ENCODE assay signal across 13 mouse cellular contexts in the genomic region with DNA sequence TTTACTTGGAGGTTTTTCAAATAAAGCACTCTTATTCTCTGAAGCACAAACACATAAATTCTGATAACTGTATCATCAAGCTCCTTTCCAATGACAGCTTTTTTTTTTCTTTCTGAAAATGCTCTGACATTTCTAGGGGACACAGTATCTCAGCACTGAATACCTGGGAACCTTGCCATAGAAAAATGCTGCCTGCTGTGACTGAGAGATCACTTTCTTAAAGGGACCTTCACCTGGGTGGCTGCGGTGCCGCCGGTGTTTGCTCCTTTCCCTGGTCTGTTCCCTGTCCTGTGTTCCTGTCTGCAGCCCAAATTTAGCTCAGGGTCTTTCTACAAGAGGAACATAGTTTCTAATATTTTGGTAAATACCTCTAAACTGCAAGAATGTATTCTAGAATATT. TPM values are rescaled to one million over a fixed set of nuclear protein-coding genes. Genes with fewer than 3 reads are reported as not detected.
DNase-seq lines count a peak whose midpoint lies in the region; ATAC-seq and TF ChIP-seq lines count a peak whose summit lies in the region.
"Had no signal": no experiment of that assay in that cellular context is flagged by ENCODE, and none has a peak within 500 bp of the region (broad histone marks: within the 10 kb centered on the region; RNA-seq: fewer than 3 reads in every experiment).

No protein-coding gene starts in this region.

- H3K4me3 ChIP-seq in left cerebral cortex, adult 2 months: peak overlapping the region; percentile 53
- peak overlapping the region; percentile 51 for H3K4me3 ChIP-seq in heart, postnatal 0 days (ENCODE audit: low read depth, low read length)
- H3K4me3 ChIP-seq in midbrain, embryonic 15.5 days: peak overlapping the region; percentile 57
- no peak overlapping the region for H3K4me3 ChIP-seq in liver, postnatal 0 days (ENCODE audit: low read depth, low read length)
- H3K4me3 ChIP-seq: liver, embryonic 13.5 days; myocyte had no signal

- no peak for TF ChIP-seq EP300 in heart, postnatal 0 days (IDR thresholded peaks at IDR 0.05; ENCODE audit: low read depth)
- no peak for TF ChIP-seq EP300 in liver, postnatal 0 days (IDR thresholded peaks at IDR 0.05; ENCODE audit: low read depth)

- 24% methylated on average over 3 of the region's 3 CpGs for WGBS in heart, postnatal 0 days
- WGBS in midbrain, embryonic 15.5 days: 20% methylated on average over 3 of the region's 3 CpGs
- 64% methylated on average over 3 of the region's 3 CpGs for WGBS in liver, postnatal 0 days (ENCODE audit: insufficient replicate concordance)

- no peaks in the 10 kb centered on the region for H3K36me3 ChIP-seq in heart, postnatal 0 days (replicated peaks; ENCODE audit: control insufficient read depth, insufficient read depth, low read length)
- H3K36me3 ChIP-seq in midbrain, embryonic 15.5 days (replicated peaks): no peaks in the 10 kb centered on the region
- no peaks in the 10 kb centered on the region for H3K36me3 ChIP-seq in liver, postnatal 0 days (replicated peaks; ENCODE audit: insufficient read depth, low read length)
- H3K36me3 ChIP-seq: liver, embryonic 13.5 days; stomach, embryonic 15.5 days had no signal

- peak; percentile 66; the same call in 1 of the 2 replicates for ATAC-seq in heart, postnatal 0 days (ENCODE audit: insufficient read depth, low read depth)
- no peak for ATAC-seq in midbrain, embryonic 15.5 days (replicated peaks)
- no peak for ATAC-seq in erythroid progenitor cell, adult 5-6 weeks (replicated peaks; ENCODE audit: low FRiP score, poor library complexity, severe bottlenecking)
- ATAC-seq in liver, postnatal 0 days: no peak

- H3K4me1 ChIP-seq in heart, postnatal 0 days (ENCODE audit: control insufficient read depth, insufficient read depth): no peaks in the 10 kb centered on the region
- H3K4me1 ChIP-seq in midbrain, embryonic 15.5 days: peaks cover 24% of the 10 kb centered on the region
- H3K4me1 ChIP-seq in liver, postnatal 0 days (ENCODE audit: insufficient read depth): no peaks in the 10 kb centered on the region
- H3K4me1 ChIP-seq: liver, embryonic 13.5 days; stomach, embryonic 15.5 days had no signal

- H3K27ac ChIP-seq in left cerebral cortex, adult 2 months: peak overlapping the region; percentile 96
- peak overlapping the region; percentile 39; the same call in 1 of the 2 replicates for H3K27ac ChIP-seq in heart, postnatal 0 days (ENCODE audit: low read depth)
- peak overlapping the region; percentile 89 for H3K27ac ChIP-seq in midbrain, embryonic 15.5 days
- no peak overlapping the region for H3K27ac ChIP-seq in liver, postnatal 0 days (ENCODE audit: low read depth)
- H3K27ac ChIP-seq: kidney, postnatal 0 days; liver, embryonic 13.5 days; stomach, embryonic 15.5 days had no signal

- no peaks in the 10 kb centered on the region; the same call in 1 of the 2 replicates for H3K9me3 ChIP-seq in heart, postnatal 0 days (replicated peaks; ENCODE audit: control insufficient read depth, low read length)
- no peaks in the 10 kb centered on the region for H3K9me3 ChIP-seq in midbrain, embryonic 15.5 days
- H3K9me3 ChIP-seq in liver, postnatal 0 days (ENCODE audit: low read length): no peaks in the 10 kb centered on the region
- H3K9me3 ChIP-seq: liver, embryonic 13.5 days; stomach, embryonic 15.5 days had no signal

- no peak for TF ChIP-seq CTCF in left cerebral cortex, adult 2 months (IDR thresholded peaks at IDR 0.05)
- TF ChIP-seq CTCF in heart, postnatal 0 days (IDR thresholded peaks at IDR 0.05; ENCODE audit: low read depth): no peak
- TF ChIP-seq CTCF in liver, postnatal 0 days (IDR thresholded peaks at IDR 0.05; ENCODE audit: low read depth): no peak

- no peaks in the 10 kb centered on the region for H3K27me3 ChIP-seq in heart, postnatal 0 days (ENCODE audit: control insufficient read depth, insufficient read depth, low read length)
- no peaks in the 10 kb centered on the region for H3K27me3 ChIP-seq in midbrain, embryonic 15.5 days (replicated peaks)
- no peaks in the 10 kb centered on the region for H3K27me3 ChIP-seq in liver, postnatal 0 days (ENCODE audit: insufficient read depth, low read length)
- H3K27me3 ChIP-seq: liver, embryonic 13.5 days; stomach, embryonic 15.5 days had no signal

- no peak overlapping the region for H3K9ac ChIP-seq in heart, postnatal 0 days (replicated peaks; ENCODE audit: low read depth, low read length)
- H3K9ac ChIP-seq in midbrain, embryonic 15.5 days: peak overlapping the region; percentile 65
- no peak overlapping the region for H3K9ac ChIP-seq in liver, postnatal 0 days (replicated peaks)
- H3K9ac ChIP-seq: liver, embryonic 13.5 days; stomach, embryonic 15.5 days had no signal

- peak overlapping the region; percentile 67 for H3K4me2 ChIP-seq in heart, postnatal 0 days (ENCODE audit: low read depth, low read length)
- H3K4me2 ChIP-seq in midbrain, embryonic 15.5 days: peak overlapping the region; percentile 70
- no peak overlapping the region for H3K4me2 ChIP-seq in liver, postnatal 0 days (ENCODE audit: low read depth, low read length)
- H3K4me2 ChIP-seq: liver, embryonic 13.5 days had no signal

- no peak for DNase-seq in left cerebral cortex, adult 2 months (ENCODE audit: extremely low spot score in 1 of 2, low spot score in 2 of 2)
- DNase-seq in left cerebral cortex, adult 18-20 months (ENCODE audit: low spot score in 2 of 2): no peak
- peak; percentile 95 to 97 for DNase-seq in cerebellum, postnatal 10 days
- DNase-seq in heart, postnatal 0 days (ENCODE audit: low spot score): peak; percentile 46
- DNase-seq in liver, postnatal 0 days: no peak
- DNase-seq in right cerebral cortex, adult 2 months (ENCODE audit: low spot score in 2 of 2): no peak
- DNase-seq: adrenal gland, postnatal 25 days; liver, embryonic 13.5 days had no signal

- intact Hi-C loops in left cerebral cortex, adult 2 months (cut with DNase I): no loop called here

RNA-seq across cellular contexts. Expression of a gene that starts 1.1 kb away (rescaled TPM):
- 100 to 1,000 TPM; 475 to 532 TPM for total RNA-seq in left cerebral cortex, adult 2 months (2021)
- total RNA-seq in left cerebral cortex, adult 18-20 months (2021): 100 to 1,000 TPM; 521 to 526 TPM
- total RNA-seq in heart, postnatal 0 days (2014; rRNA removed; ENCODE audit: low replicate concordance): 3.9 and 11.6 TPM in 2 replicates
- polyA plus RNA-seq in heart, postnatal 0 days (2015; fragmentation: Nextera tagmentation; extraction: Ambion mirVana): 6.5 and 7.0 TPM in 2 replicates
- 111 and 135 TPM in 2 replicates for polyA plus RNA-seq in midbrain, embryonic 15.5 days (2015; fragmentation: Nextera tagmentation; extraction: Ambion mirVana)
- not detected in 2 replicates for total RNA-seq in erythroid progenitor cell, adult 5-6 weeks (2015; ENCODE audit: low replicate concordance)
- not detected in 2 replicates for total RNA-seq in erythroid progenitor cell, adult 5-6 weeks (2017; ENCODE audit: low replicate concordance)
- polyA plus RNA-seq in liver, postnatal 0 days (2015; fragmentation: Nextera tagmentation; extraction: Ambion mirVana): 0.05 TPM in 1 of 2 replicates, not detected in the other

Comparison
In these comparisons a context has a peak if more than half of its experiments do, and no peak if none do; other contexts are left out.
1. DNase-seq: peak in cerebellum, postnatal 10 days (2 of 2) and heart, postnatal 0 days (single experiment); none in left cerebral cortex, adult 2 months (0 of 2), left cerebral cortex, adult 18-20 months (0 of 2), liver, postnatal 0 days (single experiment) and right cerebral cortex, adult 2 months (0 of 2).
2. RNA of a gene that starts 1.1 kb away (total RNA-seq): 475 to 532 TPM in left cerebral cortex, adult 2 months and 521 to 526 TPM in left cerebral cortex, adult 18-20 months; 3.9 to 11.6 TPM in heart, postnatal 0 days and not detected in erythroid progenitor cell, adult 5-6 weeks; every median in the first group is over 10 times any median in the second.